Mouse (Mus musculus) liver, adult (tissue): ENCODE results near the gene Snrnp200.

Experiments used
- GATA4 ChIP-seq: IDR thresholded peaks from 2 replicates; pipeline ENCODE4 v1.6.1; 2014; ENCODE audit warnings: mild to moderate bottlenecking, low read length; ENCODE audit not compliant: insufficient replicate concordance

Snrnp200 gene

DNA sequence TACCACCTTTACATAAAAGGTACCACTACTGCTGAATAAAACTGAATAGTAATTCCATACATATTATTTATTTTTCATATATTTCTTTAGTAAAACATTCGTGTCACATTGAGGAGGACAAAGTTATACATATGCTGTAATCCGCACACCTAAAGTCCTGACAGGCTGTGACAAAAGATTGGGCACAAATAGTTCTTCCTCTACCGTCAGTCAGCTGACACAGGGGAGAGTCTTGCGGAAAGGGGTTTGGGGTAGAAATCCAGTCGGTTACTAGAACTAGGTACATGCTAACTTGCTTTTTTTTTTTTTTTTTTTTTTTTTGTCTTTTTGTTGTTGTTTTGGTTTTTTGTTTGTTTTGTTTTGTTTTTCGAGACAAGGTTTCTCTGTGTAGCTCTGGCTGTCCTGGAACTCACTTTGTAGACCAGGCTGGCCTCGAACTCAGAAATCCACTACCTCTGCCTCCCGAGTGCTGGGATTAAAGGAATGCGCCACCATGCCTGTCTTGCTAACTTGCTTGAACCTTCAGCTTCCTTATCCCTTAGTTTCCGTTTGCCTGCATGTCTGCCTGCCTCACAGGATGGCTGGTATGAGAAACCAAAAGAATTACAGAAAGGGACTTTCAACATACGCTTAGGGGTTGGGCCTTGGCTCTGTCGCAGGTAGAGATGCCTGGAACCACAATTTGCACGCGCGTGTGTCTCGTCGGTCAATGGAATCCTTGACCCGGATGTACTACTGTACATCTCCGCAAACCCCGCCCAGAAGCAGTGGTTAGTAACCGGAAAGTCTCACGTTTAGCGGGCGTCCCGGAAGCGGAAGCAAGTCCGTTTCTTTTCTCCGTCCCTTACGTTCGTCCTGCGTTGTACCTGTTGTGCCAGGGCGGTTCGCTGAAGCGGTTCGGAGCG lies at the start of gene Snrnp200, which contains the start of gene 1810024B03Rik:
Gene Snrnp200 (plus strand): TSS at position 840 of the 905 bp plus-strand sequence.
Gene 1810024B03Rik (minus strand): TSS at position 734 of the 905 bp plus-strand sequence.
- no peak for TF ChIP-seq GATA4

DNA sequence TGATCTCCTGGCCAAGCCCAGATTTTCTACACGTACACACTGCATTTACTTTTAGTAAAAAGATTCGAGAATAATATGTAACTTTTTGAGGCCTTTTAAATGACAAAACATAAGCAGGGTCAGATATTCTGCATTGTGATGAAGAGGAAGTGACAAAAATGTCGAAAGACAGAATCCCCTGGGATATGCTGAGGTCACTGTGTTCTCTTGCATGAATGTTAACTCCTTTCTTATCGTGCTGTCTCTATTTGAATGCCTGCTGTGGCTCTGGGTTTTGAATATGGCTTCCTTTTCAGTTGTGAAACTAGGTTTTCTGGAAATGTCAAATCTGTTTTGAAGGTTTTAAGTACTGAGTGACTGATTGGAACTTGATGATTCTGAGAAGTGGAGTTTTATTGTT lies 42.5 kb upstream of the Snrnp200 start:
- TF ChIP-seq GATA4: no peak

DNA sequence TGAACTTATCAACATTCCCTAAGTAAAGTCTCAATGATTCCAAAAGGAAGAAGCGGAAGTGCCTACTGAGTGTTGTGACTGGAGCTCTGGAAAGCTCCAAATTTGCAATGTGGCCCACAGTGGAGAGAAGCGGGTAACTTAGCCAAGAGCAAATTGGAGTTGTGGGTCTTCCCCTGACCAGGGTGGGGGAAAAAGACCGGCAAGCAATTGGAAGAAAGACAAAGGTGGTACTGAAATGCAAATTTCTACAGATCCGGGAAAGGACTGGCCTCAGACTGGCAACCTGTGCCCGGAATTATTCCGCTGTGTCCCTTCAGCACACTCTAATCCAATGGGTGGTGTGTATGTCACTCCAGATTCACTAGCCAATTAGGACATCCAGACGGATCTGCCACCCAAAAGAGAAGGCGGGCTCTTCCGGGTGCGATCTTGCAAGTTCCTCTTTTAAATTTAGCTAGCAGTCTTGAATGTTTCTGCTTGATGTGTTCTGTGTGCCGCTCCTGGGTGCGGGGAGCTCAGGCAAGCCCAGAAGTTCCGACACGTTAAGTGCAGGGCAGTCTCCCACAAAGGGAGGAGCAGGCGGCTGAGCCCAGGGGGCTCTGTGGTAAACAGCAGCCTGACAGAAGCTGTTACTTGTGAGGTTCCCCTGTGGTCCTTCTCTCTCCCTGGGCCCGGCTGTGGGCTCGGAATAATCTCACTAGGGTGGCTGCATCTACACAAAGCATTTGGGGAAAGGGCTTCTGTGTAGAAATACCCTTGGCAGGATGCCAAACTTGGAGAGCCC lies 25.4 kb upstream of the Snrnp200 start:
- TF ChIP-seq GATA4: no peak

DNA sequence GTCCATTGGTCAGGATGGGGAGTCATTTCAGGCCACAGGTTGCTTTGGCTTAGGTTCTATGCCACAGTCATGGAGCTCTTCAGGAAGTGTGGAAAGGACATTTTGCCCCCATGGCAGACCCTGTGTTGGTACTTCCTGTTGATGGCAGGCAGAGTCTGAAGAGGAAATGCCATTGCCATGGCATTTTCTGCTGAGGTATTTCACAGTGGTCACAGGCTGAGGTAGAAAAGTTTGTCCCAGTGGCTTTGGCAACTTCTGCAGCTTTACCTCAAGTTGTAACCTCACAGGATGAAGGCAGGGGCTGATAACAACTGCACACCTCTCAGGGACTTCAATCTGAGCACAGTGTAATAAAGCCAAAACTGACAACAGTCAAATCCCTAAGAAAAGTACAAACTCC lies 18.6 kb upstream of the Snrnp200 start:
- TF ChIP-seq GATA4: no peak

DNA sequence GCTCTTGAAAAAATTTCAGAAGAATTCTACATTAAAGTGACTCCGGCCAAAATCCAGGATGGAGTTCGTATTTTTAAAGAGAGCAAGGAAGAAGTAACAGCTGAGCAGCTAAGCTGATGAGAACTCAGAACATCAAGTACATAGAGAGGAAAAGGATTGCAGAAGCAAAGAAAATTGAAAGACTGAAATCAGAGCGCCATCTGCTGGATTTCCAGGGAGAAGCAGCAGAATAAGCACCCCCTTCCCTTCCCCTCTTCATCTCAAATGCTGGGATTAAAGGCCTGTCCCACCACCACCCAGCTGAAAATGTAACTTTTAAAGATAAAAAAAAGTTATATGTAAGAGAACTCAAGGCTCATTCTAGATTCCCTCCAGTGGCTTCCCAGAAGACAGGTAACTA lies 3.3 kb upstream of the Snrnp200 start:
- TF ChIP-seq GATA4: no peak

DNA sequence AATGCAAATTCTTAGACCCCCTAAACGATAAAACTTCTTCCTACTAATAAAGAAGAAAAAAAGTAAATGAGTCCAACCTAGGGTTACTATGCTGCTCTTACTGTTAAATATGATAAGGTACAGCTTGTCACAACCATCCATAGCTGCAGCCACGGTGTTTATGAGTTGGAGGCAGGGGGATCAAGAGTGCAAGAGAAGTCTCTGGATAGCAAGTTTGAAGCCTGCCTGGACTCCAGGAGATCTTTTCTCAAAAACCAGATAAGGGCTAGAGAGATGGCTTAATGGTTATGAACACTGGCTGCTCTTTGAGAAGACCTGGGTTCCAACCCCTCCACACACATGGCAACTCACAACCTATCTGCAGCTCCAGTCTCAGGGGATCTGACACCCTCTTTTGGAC lies 1.3 kb upstream of the Snrnp200 start:
- TF ChIP-seq GATA4: no peak

DNA sequence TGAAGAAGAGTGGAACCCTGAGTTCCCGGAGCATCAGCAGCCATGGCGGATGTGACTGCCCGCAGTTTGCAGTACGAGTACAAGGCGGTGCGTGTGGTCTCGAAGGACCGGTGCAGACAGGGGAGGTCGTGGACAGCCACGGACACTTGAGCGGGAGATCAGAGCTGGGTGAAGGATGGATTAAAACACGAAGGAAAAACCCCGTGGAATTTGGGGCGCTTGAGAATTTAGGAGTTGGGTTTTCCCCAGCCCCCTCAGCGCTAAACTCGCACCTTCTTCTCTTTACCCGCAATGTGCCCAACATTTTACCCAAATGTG lies 225 bp downstream of the Snrnp200 start:
- no peak for TF ChIP-seq GATA4

DNA sequence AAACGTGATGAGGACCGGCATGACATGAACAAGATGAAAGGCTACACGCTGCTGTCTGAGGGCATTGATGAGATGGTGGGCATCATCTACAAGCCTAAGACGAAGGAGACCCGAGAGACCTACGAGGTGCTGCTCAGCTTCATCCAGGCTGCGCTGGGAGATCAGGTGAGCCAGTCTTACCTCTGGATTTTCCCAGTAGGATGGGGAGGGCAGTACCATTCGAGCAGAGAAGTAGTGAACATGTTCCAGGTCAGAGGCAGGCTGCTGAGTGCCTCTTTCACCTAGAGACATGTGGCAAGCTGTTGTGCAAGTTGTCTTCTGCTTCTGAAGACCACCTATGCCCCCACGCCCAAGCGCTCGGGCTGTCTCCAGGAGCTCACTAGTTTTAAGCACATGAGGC lies 2.5 kb downstream of the Snrnp200 start:
- no peak for TF ChIP-seq GATA4

DNA sequence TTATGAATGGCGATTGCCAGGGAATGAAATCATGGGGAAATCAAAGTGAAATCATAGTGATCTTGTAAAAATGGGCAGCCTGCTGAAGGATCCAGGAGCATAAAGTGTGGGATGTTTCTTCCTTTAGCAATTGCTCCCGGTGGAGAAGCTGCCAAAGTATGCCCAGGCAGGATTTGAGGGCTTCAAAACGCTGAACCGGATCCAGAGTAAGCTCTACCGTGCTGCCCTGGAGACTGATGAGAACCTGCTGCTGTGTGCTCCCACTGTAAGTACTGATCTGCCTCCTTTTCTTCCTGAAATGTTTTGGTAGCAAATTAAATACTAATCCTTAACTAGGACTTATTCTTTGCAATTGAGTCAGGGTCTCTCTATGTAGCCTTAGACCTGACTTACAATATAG lies 9.6 kb downstream of the Snrnp200 start:
- no peak for TF ChIP-seq GATA4

DNA sequence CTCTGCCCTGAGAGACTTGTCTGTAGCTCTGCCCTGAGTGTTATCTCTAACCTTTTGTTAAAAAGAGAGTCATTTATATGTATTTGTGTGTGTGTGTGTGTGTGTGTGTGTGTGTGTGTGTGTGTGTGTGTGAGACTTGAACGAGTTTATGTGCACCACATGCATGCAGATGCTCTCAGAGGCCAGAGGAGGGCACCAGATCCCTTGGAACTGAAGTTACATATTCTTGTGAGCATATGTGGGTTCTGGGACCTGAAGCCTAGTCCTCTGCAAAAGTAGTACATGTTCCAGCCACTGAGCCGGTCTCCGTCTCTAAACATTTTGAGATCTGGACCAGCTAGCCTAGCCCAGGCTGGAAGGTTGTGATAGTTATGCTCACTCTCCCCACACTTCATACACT lies 17.1 kb downstream of the Snrnp200 start:
- no peak for TF ChIP-seq GATA4

DNA sequence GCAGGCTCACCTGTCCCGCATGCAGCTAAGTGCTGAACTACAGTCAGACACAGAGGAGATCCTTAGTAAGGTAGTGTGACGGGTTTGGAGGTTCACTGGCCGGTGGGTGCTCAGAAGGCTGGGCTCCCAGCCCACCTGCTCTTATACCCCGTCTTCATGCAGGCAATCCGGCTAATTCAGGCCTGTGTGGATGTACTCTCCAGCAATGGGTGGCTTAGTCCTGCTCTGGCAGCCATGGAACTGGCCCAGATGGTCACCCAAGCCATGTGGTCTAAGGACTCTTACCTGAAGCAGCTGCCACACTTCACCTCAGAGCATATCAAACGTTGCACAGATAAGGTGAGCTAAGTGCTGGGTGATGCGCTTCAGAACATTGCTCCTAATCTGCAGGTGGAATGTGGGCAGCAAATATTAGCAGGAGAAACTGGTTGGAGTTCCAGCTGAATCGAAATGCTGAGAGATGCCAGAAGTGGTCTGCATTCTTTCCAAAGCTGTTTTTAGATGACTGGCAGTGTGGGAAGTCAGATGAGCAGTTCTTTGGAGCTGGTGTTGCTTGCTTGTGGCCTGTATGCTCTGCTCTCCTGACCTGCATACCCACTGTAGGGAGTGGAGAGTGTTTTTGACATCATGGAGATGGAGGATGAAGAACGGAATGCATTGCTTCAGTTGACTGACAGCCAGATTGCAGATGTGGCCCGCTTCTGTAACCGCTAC lies 29.9 kb downstream of the Snrnp200 start:
- no peak for TF ChIP-seq GATA4

DNA sequence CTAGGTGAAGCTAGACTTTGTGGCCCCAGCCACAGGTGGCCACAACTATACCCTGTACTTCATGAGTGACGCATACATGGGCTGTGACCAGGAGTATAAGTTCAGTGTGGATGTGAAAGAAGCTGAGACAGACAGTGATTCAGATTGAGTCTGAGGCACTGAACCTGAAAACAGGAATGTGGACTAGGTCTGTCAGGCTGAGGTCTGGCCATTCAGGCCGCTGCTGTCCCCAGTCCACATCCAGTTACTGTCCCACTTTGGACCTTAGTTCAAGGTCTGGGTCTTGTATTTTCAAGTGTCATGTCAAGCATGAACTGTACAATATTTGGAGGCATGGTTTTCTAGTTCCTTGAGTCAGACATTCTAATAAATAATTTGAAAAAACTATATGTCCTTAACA lies 31.9 kb downstream of the Snrnp200 start:
- TF ChIP-seq GATA4: no peak

DNA sequence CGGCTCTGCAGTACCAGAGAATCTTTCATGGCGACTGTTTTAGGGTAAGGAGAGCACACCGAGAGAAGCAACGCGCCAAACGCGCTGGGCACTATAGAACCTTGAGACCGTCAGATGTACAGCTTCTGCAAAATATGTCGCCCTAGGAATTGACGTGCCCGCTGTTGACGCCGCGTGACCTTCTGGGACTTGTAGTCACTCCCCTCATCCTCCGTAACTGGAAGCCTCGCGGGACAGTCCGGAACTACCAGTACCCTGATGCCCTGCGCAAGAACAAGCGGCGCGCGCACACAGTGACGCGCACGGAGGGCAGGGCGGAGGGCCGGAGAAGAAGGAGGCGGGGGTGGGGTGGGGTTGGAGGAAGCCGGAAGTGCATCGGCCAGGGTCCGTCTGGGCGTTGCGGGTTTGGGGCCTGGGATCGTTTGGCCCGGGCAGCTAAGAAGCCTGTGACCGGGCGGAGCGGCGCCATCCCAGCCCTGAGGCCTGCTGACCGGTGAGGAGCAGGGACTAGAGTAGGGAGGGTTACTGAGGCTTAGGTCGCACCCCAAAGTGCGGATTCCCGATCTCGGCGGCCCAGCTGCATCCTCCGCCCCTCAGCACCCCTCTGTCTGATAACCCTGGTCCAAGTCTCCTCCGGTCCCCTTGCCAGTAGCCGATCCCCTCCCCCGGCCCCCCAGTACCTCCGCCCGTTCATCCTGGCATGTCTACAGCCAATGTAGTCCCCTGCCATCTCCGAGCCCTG lies 39.6 kb downstream of the Snrnp200 start, which contains the start of the genes Ciao1 and Tmem127:
Gene Ciao1 (minus strand): TSS at position 225 of the 742 bp plus-strand sequence.
Gene Tmem127 (plus strand): TSS at position 317 of the 742 bp plus-strand sequence.
- TF ChIP-seq GATA4: no peak

DNA sequence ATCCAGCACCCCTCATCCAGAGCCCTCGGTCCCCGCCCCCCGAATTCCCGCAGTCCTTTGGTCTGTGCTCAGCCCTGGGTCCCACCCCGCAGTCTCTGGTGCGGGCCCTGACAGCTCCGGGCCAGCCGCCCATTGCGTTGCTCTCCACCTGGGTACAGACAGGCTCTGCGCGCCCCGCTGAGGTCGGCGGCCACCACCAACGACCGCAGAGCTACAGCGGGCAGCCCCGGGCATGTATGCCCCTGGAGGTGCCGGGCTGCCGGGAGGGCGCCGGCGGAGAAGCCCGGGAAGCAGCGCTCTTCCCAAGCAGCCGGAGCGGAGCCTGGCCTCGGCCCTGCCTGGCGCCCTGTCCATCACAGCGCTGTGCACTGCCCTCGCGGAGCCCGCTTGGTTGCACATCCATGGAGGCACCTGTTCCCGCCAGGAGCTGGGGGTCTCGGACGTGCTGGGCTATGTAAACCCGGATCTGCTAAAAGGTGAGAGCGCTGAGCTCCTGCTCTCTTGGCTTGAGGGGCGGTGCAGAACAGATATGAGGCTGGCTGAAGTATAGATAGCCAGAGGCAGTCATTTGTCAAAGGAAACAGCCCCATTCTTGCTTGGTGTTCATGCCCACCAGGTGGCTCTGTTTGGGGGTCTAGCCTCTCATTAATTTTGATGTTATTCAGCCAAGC lies 40.3 kb downstream of the Snrnp200 start:
- TF ChIP-seq GATA4: no peak
